Mouse (Mus musculus) forebrain, embryonic 14.5 days (tissue): Measurements from ENCODE around the gene Bcorl1. TPM values are rescaled to one million over a fixed set of nuclear protein-coding genes. Genes with fewer than 3 reads are reported as not detected.
A peak's percentile ranks its signal among the peaks of the same experiment; 100 is the strongest.

ENCODE experiments used
- ATAC-seq: fragments of 200-750 bp; cut with Nextera tagmentation; 2 replicates; pipeline ENCODE4 v1.8.0; 2017; ENCODE audit warnings: mild to moderate bottlenecking, moderate library complexity
- DNase-seq: peaks from one replicate; pipeline ENCODE4 v3.0.0-alpha.2; 2015; ENCODE audit warnings: low spot score
- H3K27ac ChIP-seq: fragments of 300-500 bp; sonication (generic); 2 replicates; pipeline ENCODE4 v1.5.1; 2014; ENCODE audit warnings: low read depth, mild to moderate bottlenecking, control low read depth, low read length, moderate library complexity
- H3K27me3 ChIP-seq: fragments of 300-500 bp; sonication (generic); replicated peaks from 2 replicates; pipeline ENCODE4 v1.6.1; 2014; ENCODE audit warnings: low read length, control low read depth, mixed read lengths; ENCODE audit not compliant: control insufficient read depth, insufficient read depth
- H3K36me3 ChIP-seq: fragments of 300-500 bp; sonication (generic); 2 replicates; pipeline ENCODE4 v1.6.1; 2014; ENCODE audit warnings: low read length, control low read depth; ENCODE audit not compliant: control insufficient read depth, insufficient read depth
- H3K4me1 ChIP-seq: fragments of 300-500 bp; sonication (generic); 2 replicates; pipeline ENCODE4 v1.6.1; 2014; ENCODE audit warnings: antibody characterized with exemption, low read length, control low read depth; ENCODE audit not compliant: control insufficient read depth, insufficient read depth
- H3K4me2 ChIP-seq: fragments of 300-500 bp; sonication (generic); 2 replicates; pipeline ENCODE4 v1.6.1; 2014; ENCODE audit warnings: mild to moderate bottlenecking, control low read depth, low read length
- H3K4me3 ChIP-seq: fragments of 300-500 bp; sonication (generic); 2 replicates; pipeline ENCODE4 v1.5.1; 2014; ENCODE audit warnings: low read depth, low read length, control low read depth
- H3K9ac ChIP-seq: fragments of 300-500 bp; sonication (generic); 2 replicates; pipeline ENCODE4 v1.6.1; 2014; ENCODE audit warnings: mild to moderate bottlenecking, low read length, control low read depth, moderate library complexity
- H3K9me3 ChIP-seq: fragments of 300-500 bp; sonication (generic); replicated peaks from 2 replicates; pipeline ENCODE4 v1.6.1; 2016; ENCODE audit warnings: low read length, control low read depth, mixed read lengths; ENCODE audit not compliant: control insufficient read depth
- WGBS: fragments of 180-500 bp; shearing (Covaris S2); extraction: QIAGEN DNeasy Blood & Tissue Kit; methylation state at CpG from one replicate; pipeline ENCODE4 v1.1.7; 2014; 5-methylcytosine and 5-hydroxymethylcytosine counted together
- polyA plus RNA-seq: library from polyadenylated mRNA; unstranded; fragments of >200 nt; fragmentation: Nextera tagmentation; extraction: Ambion mirVana; gene quantifications from 2 replicates; pipeline ENCODE4 v1.2.1, GENCODE M21; 2014

Gene Bcorl1
- polyA plus RNA-seq, 1 experiment from 2014 or later, result 4.7 TPM

- DNase-seq, result peak; percentile 35
- Histone ChIP-seq H3K27ac (no peak overlapping the region), H3K4me3 (no peak overlapping the region), H3K9ac (no peak overlapping the region), H3K27me3 (no peaks in the 10 kb centered on the region), H3K4me2 (no peak overlapping the region), H3K36me3 (peaks cover 45% of the 10 kb centered on the region), H3K4me1 (no peaks in the 10 kb centered on the region), H3K9me3 (no peaks in the 10 kb centered on the region)
- whole genome bisulfite sequencing, result 40% methylated on average over 15 of the region's 15 CpGs
- ATAC-seq, result peak; percentile 37; the same call in 1 of the 2 replicates
These were observed 24.8 kb downstream of the Bcorl1 start for GRCm38 (mm10) chrX:48365836-48366577.

- ATAC-seq (no peak), DNase-seq (no peak)
- 89% methylated on average over 9 of the region's 9 CpGs for WGBS
- Histone ChIP-seq H3K9me3 (no peaks in the 10 kb centered on the region), H3K4me3 (no peak overlapping the region), H3K4me1 (no peaks in the 10 kb centered on the region), H3K27me3 (no peaks in the 10 kb centered on the region), H3K4me2 (no peak overlapping the region), H3K9ac (no peak overlapping the region), H3K36me3 (peaks cover 48% of the 10 kb centered on the region), H3K27ac (no peak overlapping the region)
These were observed 26.7 kb downstream of the Bcorl1 start for GRCm38 (mm10) chrX:48367841-48368240.

GRCm38 (mm10) chrX:48383643-48384042 is 42.5 kb downstream of the Bcorl1 start:
- no peaks in the 10 kb centered on the region for H3K4me1 ChIP-seq
- WGBS, result 50% methylated on average over 7 of the region's 7 CpGs

GRCm38 (mm10) chrX:48385927-48386326 is 44.8 kb downstream of the Bcorl1 start:
- H3K36me3 ChIP-seq, result peaks cover 56% of the 10 kb centered on the region; the same call in 1 of the 2 replicates
- no peaks in the 10 kb centered on the region for H3K9me3 ChIP-seq
- H3K9ac ChIP-seq, result peak overlapping the region; percentile 21; the same call in 1 of the 2 replicates
- H3K27me3 ChIP-seq, result no peaks in the 10 kb centered on the region
- no peak overlapping the region for H3K4me3 ChIP-seq
- H3K4me1 ChIP-seq, result no peaks in the 10 kb centered on the region
- 0 out of 2 replicates have a peak overlapping the region, but pooled peaks have one; percentile 15 for H3K27ac ChIP-seq
- no peak overlapping the region for H3K4me2 ChIP-seq
- WGBS, result 28% methylated on average over 4 of the region's 4 CpGs
- DNase-seq (peak; percentile 60), ATAC-seq (peak; percentile 75)

More at GRCm38 (mm10) chrX:48383643-48384042, 42.5 kb downstream of the Bcorl1 start:
- ATAC-seq (no peak), DNase-seq (peak; percentile 29)
- Histone ChIP-seq H3K27me3 (no peaks in the 10 kb centered on the region), H3K4me2 (no peak overlapping the region), H3K9ac (no peak overlapping the region), H3K36me3 (peaks cover 53% of the 10 kb centered on the region), H3K4me3 (no peak overlapping the region), H3K27ac (no peak overlapping the region), H3K9me3 (no peaks in the 10 kb centered on the region)

- Histone ChIP-seq H3K4me2 (no peak overlapping the region), H3K4me1 (no peaks in the 10 kb centered on the region), H3K9ac (no peak overlapping the region), H3K27me3 (no peaks in the 10 kb centered on the region), H3K36me3 (peaks cover 66% of the 10 kb centered on the region), H3K9me3 (no peaks in the 10 kb centered on the region), H3K27ac (no peak overlapping the region), H3K4me3 (no peak overlapping the region)
- ATAC-seq (no peak), DNase-seq (no peak)
- 91% methylated on average over 6 of the region's 6 CpGs for WGBS
These were observed 48.2 kb downstream of the Bcorl1 start for GRCm38 (mm10) chrX:48389380-48389779.

- H3K4me2 ChIP-seq, result no peak overlapping the region
- no peak overlapping the region for H3K27ac ChIP-seq
- DNase-seq, result no peak
- ATAC-seq, result no peak
- WGBS, result 76% methylated on average over 4 of the region's 4 CpGs
- H3K27me3 ChIP-seq, result no peaks in the 10 kb centered on the region
- no peak overlapping the region for H3K9ac ChIP-seq
- peaks cover 47% of the 10 kb centered on the region for H3K36me3 ChIP-seq
- no peaks in the 10 kb centered on the region; the same call in 1 of the 2 replicates for H3K9me3 ChIP-seq
- H3K4me1 ChIP-seq, result no peaks in the 10 kb centered on the region
- no peak overlapping the region for H3K4me3 ChIP-seq
These were observed 58.8 kb downstream of the Bcorl1 start for GRCm38 (mm10) chrX:48399994-48400393.

GRCm38 (mm10) chrX:48405141-48405540 is 64.0 kb downstream of the Bcorl1 start:
- Histone ChIP-seq H3K36me3 (peaks cover 42% of the 10 kb centered on the region), H3K9me3 (no peaks in the 10 kb centered on the region; the same call in 1 of the 2 replicates), H3K9ac (no peak overlapping the region), H3K27ac (no peak overlapping the region), H3K4me3 (no peak overlapping the region), H3K27me3 (no peaks in the 10 kb centered on the region), H3K4me1 (no peaks in the 10 kb centered on the region), H3K4me2 (no peak overlapping the region)
- WGBS, result 59% methylated on average over 3 of the region's 3 CpGs
- no peak for DNase-seq
- ATAC-seq, result no peak

GRCm38 (mm10) chrX:48409611-48410387 is 68.6 kb downstream of the Bcorl1 start:
- no peaks in the 10 kb centered on the region for H3K4me1 ChIP-seq
- no peak overlapping the region for H3K9ac ChIP-seq
- H3K4me3 ChIP-seq, result peak overlapping the region; percentile 34
- H3K4me2 ChIP-seq, result peak overlapping the region; percentile 48
- no peak overlapping the region; the same call in 1 of the 2 replicates for H3K27ac ChIP-seq
- WGBS, result 23% methylated on average over 36 of the region's 36 CpGs
- DNase-seq (peak; percentile 75), ATAC-seq (peak; percentile 93)
- H3K27me3 ChIP-seq, result no peaks in the 10 kb centered on the region
- no peaks in the 10 kb centered on the region for H3K9me3 ChIP-seq
- peaks cover 10% of the 10 kb centered on the region; the same call in 1 of the 2 replicates for H3K36me3 ChIP-seq
